Mouse (Mus musculus) hindbrain, embryonic 14.5 days (tissue): Measurements from ENCODE around the gene Ephx3. TPM values are rescaled to one million over a fixed set of nuclear protein-coding genes. Genes with fewer than 3 reads are reported as not detected.

Experiments
- ATAC-seq: fragments of 200-750 bp; cut with Nextera tagmentation; 2 replicates; pipeline ENCODE4 v1.8.0; 2017; ENCODE audit warnings: moderate number of reproducible peaks, mild to moderate bottlenecking, moderate TSS enrichment, moderate library complexity; ENCODE audit not compliant: low FRiP score
- DNase-seq: peaks from one replicate; pipeline ENCODE4 v3.0.0-alpha.2; 2015; ENCODE audit warnings: low spot score
- H3K27ac ChIP-seq: fragments of 300-500 bp; sonication (generic); 2 replicates; pipeline ENCODE4 v1.5.1; 2014; ENCODE audit warnings: mild to moderate bottlenecking, moderate library complexity
- H3K27me3 ChIP-seq: fragments of 300-500 bp; sonication (generic); 2 replicates; pipeline ENCODE4 v1.6.1; 2014; ENCODE audit warnings: mild to moderate bottlenecking, low read length, mixed read lengths; ENCODE audit not compliant: control insufficient read depth, insufficient read depth
- H3K36me3 ChIP-seq: fragments of 300-500 bp; sonication (generic); replicated peaks from 2 replicates; pipeline ENCODE4 v1.6.1; 2014; ENCODE audit not compliant: control insufficient read depth, insufficient read depth
- H3K4me1 ChIP-seq: fragments of 300-500 bp; sonication (generic); replicated peaks from 2 replicates; pipeline ENCODE4 v1.6.1; 2014; ENCODE audit warnings: antibody characterized with exemption, low read length, mixed read lengths; ENCODE audit not compliant: control insufficient read depth, insufficient read depth
- H3K4me2 ChIP-seq: fragments of 300-500 bp; sonication (generic); replicated peaks from 2 replicates; pipeline ENCODE4 v1.6.1; 2014; ENCODE audit warnings: mild to moderate bottlenecking, moderate library complexity
- H3K4me3 ChIP-seq: fragments of 300-500 bp; sonication (generic); replicated peaks from 2 replicates; pipeline ENCODE4 v1.5.1; 2014; ENCODE audit warnings: mild to moderate bottlenecking, low read length
- H3K9ac ChIP-seq: fragments of 300-500 bp; sonication (generic); 2 replicates; pipeline ENCODE4 v1.6.1; 2014
- H3K9me3 ChIP-seq: fragments of 300-500 bp; sonication (generic); 2 replicates; pipeline ENCODE4 v1.6.1; 2016; ENCODE audit warnings: low read length; ENCODE audit not compliant: control insufficient read depth
- WGBS: fragments of 180-500 bp; shearing (Covaris S2); extraction: QIAGEN DNeasy Blood & Tissue Kit; methylation state at CpG from one replicate; pipeline ENCODE4 v1.1.7; 2014; 5-methylcytosine and 5-hydroxymethylcytosine counted together
- polyA plus RNA-seq: library from polyadenylated mRNA; unstranded; fragments of >200 nt; fragmentation: Nextera tagmentation; extraction: Ambion mirVana; gene quantifications from 2 replicates; pipeline ENCODE4 v1.2.1, GENCODE M21; 2014

The Ephx3 gene
- polyA plus RNA-seq, 1 experiment from 2014 or later: 0.23 TPM

DNA sequence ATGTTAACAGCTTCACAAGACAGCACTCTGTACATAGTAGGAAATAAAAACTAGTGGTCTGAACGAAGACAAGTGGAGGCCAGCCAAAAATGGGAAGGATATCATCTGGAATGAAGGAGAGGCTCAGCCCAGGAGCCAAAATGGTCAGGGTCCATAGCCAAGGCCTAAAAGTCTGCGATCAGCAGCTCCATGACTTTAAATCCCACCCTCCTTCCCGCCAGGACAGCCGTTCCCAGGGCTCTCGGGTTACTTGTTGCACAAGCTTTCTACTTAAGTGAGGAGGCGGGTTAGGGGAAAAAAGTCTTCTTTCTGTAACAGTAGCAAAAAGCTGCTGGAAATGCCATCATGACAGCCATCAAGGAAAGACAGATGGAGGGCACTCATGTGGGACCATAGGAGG is 19.8 kb upstream of the Ephx3 start:
- H3K4me2 ChIP-seq: no peak overlapping the region
- H3K9me3 ChIP-seq: no peaks in the 10 kb centered on the region
- H3K36me3 ChIP-seq: peaks cover 98% of the 10 kb centered on the region
- DNase-seq (no peak), ATAC-seq (no peak)
- no peaks in the 10 kb centered on the region for H3K4me1 ChIP-seq
- no peak overlapping the region for H3K27ac ChIP-seq
- no peak overlapping the region for H3K9ac ChIP-seq
- 68% methylated on average over 6 of the region's 6 CpGs for WGBS
- H3K27me3 ChIP-seq: no peaks in the 10 kb centered on the region
- H3K4me3 ChIP-seq: no peak overlapping the region

- no peak overlapping the region for H3K4me3 ChIP-seq
- WGBS: 81% methylated on average over 5 of the region's 5 CpGs
- H3K4me2 ChIP-seq: no peak overlapping the region
- no peak for ATAC-seq
- H3K27ac ChIP-seq: no peak overlapping the region
- H3K4me1 ChIP-seq: no peaks in the 10 kb centered on the region
- H3K36me3 ChIP-seq: peaks cover 98% of the 10 kb centered on the region
- DNase-seq: no peak
- no peaks in the 10 kb centered on the region for H3K27me3 ChIP-seq
- H3K9me3 ChIP-seq: no peaks in the 10 kb centered on the region
- H3K9ac ChIP-seq: no peak overlapping the region
These were observed 18.4 kb upstream of the Ephx3 start for GRCm38 (mm10) chr17:32207586-32208245.

- 88% methylated on average over 3 of the region's 3 CpGs for WGBS
- peaks cover 99% of the 10 kb centered on the region for H3K36me3 ChIP-seq
- ATAC-seq: no peak
These were observed 16.0 kb upstream of the Ephx3 start for GRCm38 (mm10) chr17:32205345-32205744.

DNA sequence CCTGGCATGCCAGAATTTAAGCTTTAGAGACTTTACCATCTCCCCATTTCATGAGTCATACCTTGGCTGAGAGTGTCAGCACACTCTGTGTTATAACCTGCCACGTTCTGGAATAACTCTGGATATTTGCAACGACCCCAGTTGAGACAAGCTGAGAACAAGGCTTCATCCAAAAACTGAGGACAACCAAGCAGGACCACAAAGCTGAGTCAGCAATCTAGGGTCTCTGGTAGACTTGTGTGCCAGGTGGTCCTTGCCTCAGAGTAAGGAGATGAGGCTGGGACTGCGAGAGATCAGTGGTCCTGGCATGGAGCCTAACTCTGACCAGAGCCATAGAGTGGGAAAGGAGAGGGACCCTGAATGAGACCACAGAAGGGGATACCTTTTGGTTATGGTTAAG is 13.6 kb upstream of the Ephx3 start:
- Histone ChIP-seq H3K9ac (no peak overlapping the region), H3K27me3 (no peaks in the 10 kb centered on the region), H3K27ac (no peak overlapping the region), H3K4me2 (no peak overlapping the region), H3K4me3 (no peak overlapping the region), H3K4me1 (no peaks in the 10 kb centered on the region), H3K9me3 (no peaks in the 10 kb centered on the region), H3K36me3 (peaks cover 99% of the 10 kb centered on the region)
- ATAC-seq (no peak), DNase-seq (no peak)
- 92% methylated on average over 3 of the region's 3 CpGs for WGBS

More at GRCm38 (mm10) chr17:32205345-32205744, 16.0 kb upstream of the Ephx3 start:
- H3K27me3 ChIP-seq: no peaks in the 10 kb centered on the region
- H3K4me2 ChIP-seq: no peak overlapping the region
- no peak overlapping the region for H3K9ac ChIP-seq
- no peaks in the 10 kb centered on the region for H3K9me3 ChIP-seq
- H3K27ac ChIP-seq: no peak overlapping the region
- no peaks in the 10 kb centered on the region for H3K4me1 ChIP-seq
- H3K4me3 ChIP-seq: no peak overlapping the region
- DNase-seq: no peak

DNA sequence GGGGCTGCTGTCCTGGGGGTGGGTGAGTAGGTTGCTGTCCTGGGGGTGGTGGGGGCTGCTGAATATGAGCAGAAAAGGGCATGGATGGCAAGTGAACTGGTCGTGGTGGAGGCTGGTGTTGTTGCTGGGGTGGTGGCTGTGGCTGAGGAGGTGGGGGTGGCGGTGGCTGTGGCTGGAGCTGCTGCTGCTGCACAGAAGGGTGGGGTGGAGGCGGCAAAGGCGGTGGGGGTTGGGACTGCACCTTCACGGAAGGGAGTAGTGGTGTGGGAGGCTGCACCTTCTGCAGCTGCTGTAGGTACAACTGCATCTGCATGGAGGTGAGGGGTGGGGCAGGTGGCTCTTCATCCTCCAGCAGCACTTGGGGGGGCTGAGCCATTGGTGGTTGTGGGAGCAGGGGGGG is 11.7 kb upstream of the Ephx3 start:
- no peaks in the 10 kb centered on the region for H3K4me1 ChIP-seq
- no peaks in the 10 kb centered on the region for H3K27me3 ChIP-seq
- WGBS: 90% methylated on average over 5 of the region's 5 CpGs
- DNase-seq: no peak
- no peak for ATAC-seq
- no peak overlapping the region for H3K9ac ChIP-seq
- no peak overlapping the region for H3K4me2 ChIP-seq
- H3K9me3 ChIP-seq: no peaks in the 10 kb centered on the region
- H3K27ac ChIP-seq: no peak overlapping the region
- H3K4me3 ChIP-seq: no peak overlapping the region
- H3K36me3 ChIP-seq: peaks cover 100% of the 10 kb centered on the region

DNA sequence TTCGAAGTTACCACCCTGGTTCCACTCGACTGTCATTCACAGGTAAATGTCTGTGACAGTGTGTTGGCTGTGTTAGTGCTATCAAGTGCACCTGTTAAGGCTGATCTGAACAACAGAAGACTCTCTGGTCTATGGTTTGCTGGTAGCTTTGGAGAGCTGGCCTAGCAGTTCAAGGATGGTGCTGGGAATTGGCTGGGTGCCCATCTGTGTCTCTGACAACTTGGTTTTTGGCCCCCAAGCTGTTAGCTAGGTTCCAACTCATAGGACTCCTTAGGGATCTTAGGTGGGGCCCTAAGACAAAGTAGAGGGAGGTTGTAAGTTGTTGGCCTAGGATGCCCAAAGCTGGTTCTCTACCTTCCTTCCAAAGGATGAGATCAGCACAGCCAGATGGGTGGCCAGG is 10.4 kb upstream of the Ephx3 start:
- Histone ChIP-seq H3K9ac (no peak overlapping the region), H3K27ac (no peak overlapping the region), H3K9me3 (no peaks in the 10 kb centered on the region), H3K4me2 (no peak overlapping the region), H3K4me3 (no peak overlapping the region), H3K36me3 (peaks cover 98% of the 10 kb centered on the region), H3K27me3 (no peaks in the 10 kb centered on the region), H3K4me1 (no peaks in the 10 kb centered on the region)
- ATAC-seq: no peak
- no peak for DNase-seq
- 95% methylated on average over 2 of the region's 2 CpGs for WGBS

GRCm38 (mm10) chr17:32197156-32197555 is 7.8 kb upstream of the Ephx3 start:
- DNase-seq (no peak), ATAC-seq (no peak)
- no peak overlapping the region for H3K4me2 ChIP-seq
- 71% methylated on average over 14 of the region's 14 CpGs for WGBS
- peaks cover 72% of the 10 kb centered on the region for H3K36me3 ChIP-seq
- no peak overlapping the region for H3K27ac ChIP-seq
- H3K9me3 ChIP-seq: no peaks in the 10 kb centered on the region
- H3K4me1 ChIP-seq: no peaks in the 10 kb centered on the region
- no peak overlapping the region for H3K9ac ChIP-seq
- H3K27me3 ChIP-seq: no peaks in the 10 kb centered on the region
- H3K4me3 ChIP-seq: no peak overlapping the region

DNA sequence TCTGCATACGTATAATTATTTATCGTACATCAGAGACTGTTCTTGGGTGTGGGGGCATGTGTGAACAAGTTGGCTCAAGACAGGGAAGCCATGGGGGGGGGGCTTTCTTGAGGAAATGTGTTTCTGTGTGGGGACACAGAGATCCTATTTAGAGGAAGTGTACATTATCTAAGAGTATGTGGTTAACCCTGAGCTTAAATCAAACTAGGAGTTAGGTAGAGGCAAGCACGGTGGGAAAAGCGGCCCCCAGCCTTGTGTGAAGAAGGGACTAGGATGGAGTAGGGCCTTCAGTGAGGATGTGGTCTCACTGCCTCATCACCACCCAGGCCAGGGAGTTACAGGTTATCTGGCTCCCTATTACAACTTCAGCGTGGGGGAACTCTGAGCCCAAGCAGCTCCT is 6.4 kb upstream of the Ephx3 start:
- no peak for ATAC-seq
- Histone ChIP-seq H3K27ac (no peak overlapping the region), H3K4me3 (no peak overlapping the region), H3K9me3 (no peaks in the 10 kb centered on the region), H3K4me2 (no peak overlapping the region), H3K36me3 (peaks cover 57% of the 10 kb centered on the region), H3K9ac (no peak overlapping the region), H3K4me1 (no peaks in the 10 kb centered on the region), H3K27me3 (no peaks in the 10 kb centered on the region)
- WGBS: 91% methylated on average over 5 of the region's 5 CpGs
- DNase-seq: no peak

DNA sequence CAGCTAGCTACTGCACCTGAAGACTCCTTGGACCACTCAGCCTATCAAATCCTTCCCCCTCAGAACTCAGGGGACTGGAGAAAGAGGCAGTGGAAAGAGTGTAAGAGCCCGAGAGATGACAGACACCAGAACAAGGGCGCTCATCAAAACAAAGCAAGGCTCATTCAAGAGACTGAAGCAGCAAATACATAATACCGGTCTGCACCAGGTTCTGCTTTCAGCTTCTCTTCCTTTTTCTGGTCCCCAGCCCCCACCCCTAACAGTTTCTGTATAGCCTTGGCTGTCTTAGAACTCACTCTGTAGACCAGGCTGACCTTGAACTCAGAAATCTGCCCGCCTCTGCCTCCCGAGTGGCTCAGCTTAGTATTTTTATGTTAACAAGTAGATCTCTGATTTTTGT is 3.7 kb upstream of the Ephx3 start:
- no peak for DNase-seq
- no peak overlapping the region for H3K27ac ChIP-seq
- peaks cover 30% of the 10 kb centered on the region for H3K36me3 ChIP-seq
- H3K27me3 ChIP-seq: peaks cover 24% of the 10 kb centered on the region
- 84% methylated on average over 5 of the region's 5 CpGs for WGBS
- peaks cover 13% of the 10 kb centered on the region; the same call in 1 of the 2 replicates for H3K4me1 ChIP-seq
- H3K4me2 ChIP-seq: no peak overlapping the region
- H3K9ac ChIP-seq: no peak overlapping the region
- no peak overlapping the region for H3K4me3 ChIP-seq
- H3K9me3 ChIP-seq: no peaks in the 10 kb centered on the region
- no peak for ATAC-seq

- DNase-seq (no peak), ATAC-seq (no peak)
- Histone ChIP-seq H3K4me3 (no peak overlapping the region), H3K4me1 (peaks cover 13% of the 10 kb centered on the region; the same call in 1 of the 2 replicates), H3K9ac (no peak overlapping the region), H3K27ac (no peak overlapping the region), H3K27me3 (peaks cover 24% of the 10 kb centered on the region), H3K9me3 (no peaks in the 10 kb centered on the region), H3K4me2 (peak overlapping the region; percentile 77), H3K36me3 (no peaks in the 10 kb centered on the region)
- 19% methylated on average over 5 of the region's 5 CpGs for WGBS
These were observed 501 bp upstream of the Ephx3 start for GRCm38 (mm10) chr17:32189850-32190249.
